Mouse (Mus musculus): ENCODE results near the gene Adam19. TPM values are rescaled to one million over a fixed set of nuclear protein-coding genes. Genes with fewer than 3 reads are reported as not detected.

Adam19 gene
- polyA plus RNA-seq (2014; fragmentation: Nextera tagmentation; extraction: Ambion mirVana): 21.3 and 24.6 TPM in 2 replicates

GRCm38 (mm10) chr11:46055896-46056769, at the start of gene Adam19:
Gene Adam19, plus strand, starts transcription at chr11:46055992.
- DNase-seq (ENCODE audit: low spot score) (peak; percentile 90), ATAC-seq (replicated peaks; ENCODE audit: low FRiP score, low TSS enrichment, low read depth) (peak; percentile 82)
- Histone ChIP-seq H3K4me2 (ENCODE audit: low read length) (peak within 1 kb of the TSS; percentile 66), H3K27ac (ENCODE audit: low read depth) (peak within 1 kb of the TSS; percentile 93), H3K9ac (ENCODE audit: low read length) (peak within 1 kb of the TSS; percentile 88), H3K4me1 (replicated peaks; ENCODE audit: control insufficient read depth, insufficient read depth, low read length) (peaks cover 18% of the 10 kb centered on the region), H3K4me3 (ENCODE audit: low read depth, low read length) (peak within 1 kb of the TSS; percentile 73), H3K36me3 (ENCODE audit: control insufficient read depth, insufficient read depth, low read length) (peaks cover 9% of the 10 kb centered on the region), H3K9me3 (ENCODE audit: control insufficient read depth, low read length) (no peaks in the 10 kb centered on the region), H3K27me3 (replicated peaks; ENCODE audit: control insufficient read depth, insufficient read depth, low read length) (no peaks in the 10 kb centered on the region)
- under 1% methylated on average over 51 of the region's 51 CpGs for WGBS

GRCm38 (mm10) chr11:46016061-46016460, 39.7 kb upstream of the Adam19 start:
- no peak overlapping the region for H3K4me3 ChIP-seq (ENCODE audit: low read depth, low read length)
- no peak overlapping the region for H3K4me2 ChIP-seq (ENCODE audit: low read length)
- H3K27me3 ChIP-seq (replicated peaks; ENCODE audit: control insufficient read depth, insufficient read depth, low read length): no peaks in the 10 kb centered on the region
- 21% methylated on average over 6 of the region's 6 CpGs for WGBS
- no peaks in the 10 kb centered on the region for H3K36me3 ChIP-seq (ENCODE audit: control insufficient read depth, insufficient read depth, low read length)
- no peak overlapping the region for H3K27ac ChIP-seq (ENCODE audit: low read depth)
- no peaks in the 10 kb centered on the region; the same call in 1 of the 2 replicates for H3K4me1 ChIP-seq (replicated peaks; ENCODE audit: control insufficient read depth, insufficient read depth, low read length)
- H3K9me3 ChIP-seq (ENCODE audit: control insufficient read depth, low read length): no peaks in the 10 kb centered on the region
- no peak overlapping the region for H3K9ac ChIP-seq (ENCODE audit: low read length)
- ATAC-seq (replicated peaks; ENCODE audit: low FRiP score, low TSS enrichment, low read depth) (no peak), DNase-seq (ENCODE audit: low spot score) (peak; percentile 94)

GRCm38 (mm10) chr11:46020246-46020645, 35.5 kb upstream of the Adam19 start:
- Histone ChIP-seq H3K9me3 (ENCODE audit: control insufficient read depth, low read length) (no peaks in the 10 kb centered on the region), H3K27ac (ENCODE audit: low read depth) (no peak overlapping the region), H3K36me3 (ENCODE audit: control insufficient read depth, insufficient read depth, low read length) (no peaks in the 10 kb centered on the region), H3K4me2 (ENCODE audit: low read length) (no peak overlapping the region), H3K4me3 (ENCODE audit: low read depth, low read length) (no peak overlapping the region), H3K4me1 (replicated peaks; ENCODE audit: control insufficient read depth, insufficient read depth, low read length) (no peaks in the 10 kb centered on the region; the same call in 1 of the 2 replicates), H3K27me3 (replicated peaks; ENCODE audit: control insufficient read depth, insufficient read depth, low read length) (no peaks in the 10 kb centered on the region), H3K9ac (ENCODE audit: low read length) (no peak overlapping the region)
- ATAC-seq (replicated peaks; ENCODE audit: low FRiP score, low TSS enrichment, low read depth) (no peak), DNase-seq (ENCODE audit: low spot score) (no peak)
- WGBS: 71% methylated on average over 1 of the region's 1 CpGs

- no peaks in the 10 kb centered on the region for H3K27me3 ChIP-seq (replicated peaks; ENCODE audit: control insufficient read depth, insufficient read depth, low read length)
- no peak overlapping the region for H3K4me2 ChIP-seq (ENCODE audit: low read length)
- H3K4me1 ChIP-seq (replicated peaks; ENCODE audit: control insufficient read depth, insufficient read depth, low read length): peaks cover 4% of the 10 kb centered on the region; the same call in 1 of the 2 replicates
- no peak overlapping the region for H3K4me3 ChIP-seq (ENCODE audit: low read depth, low read length)
- DNase-seq (ENCODE audit: low spot score) (no peak), ATAC-seq (replicated peaks; ENCODE audit: low FRiP score, low TSS enrichment, low read depth) (no peak)
- H3K9ac ChIP-seq (ENCODE audit: low read length): no peak overlapping the region
- H3K27ac ChIP-seq (ENCODE audit: low read depth): no peak overlapping the region
- no peaks in the 10 kb centered on the region for H3K36me3 ChIP-seq (ENCODE audit: control insufficient read depth, insufficient read depth, low read length)
- no peaks in the 10 kb centered on the region for H3K9me3 ChIP-seq (ENCODE audit: control insufficient read depth, low read length)
Observed at GRCm38 (mm10) chr11:46021850-46022249, 33.9 kb upstream of the Adam19 start.

- ATAC-seq (replicated peaks; ENCODE audit: low FRiP score, low TSS enrichment, low read depth) (no peak), DNase-seq (ENCODE audit: low spot score) (no peak)
- H3K27ac ChIP-seq (ENCODE audit: low read depth): no peak overlapping the region
- no peak overlapping the region for H3K9ac ChIP-seq (ENCODE audit: low read length)
- no peak overlapping the region for H3K4me2 ChIP-seq (ENCODE audit: low read length)
- H3K9me3 ChIP-seq (ENCODE audit: control insufficient read depth, low read length): no peaks in the 10 kb centered on the region
- 81% methylated on average over 6 of the region's 6 CpGs for WGBS
- H3K4me3 ChIP-seq (ENCODE audit: low read depth, low read length): no peak overlapping the region
- H3K4me1 ChIP-seq (replicated peaks; ENCODE audit: control insufficient read depth, insufficient read depth, low read length): 0 out of 2 replicates have a peak, but pooled peaks cover 4% of the 10 kb centered on the region
- no peaks in the 10 kb centered on the region for H3K36me3 ChIP-seq (ENCODE audit: control insufficient read depth, insufficient read depth, low read length)
- no peaks in the 10 kb centered on the region for H3K27me3 ChIP-seq (replicated peaks; ENCODE audit: control insufficient read depth, insufficient read depth, low read length)
Observed at GRCm38 (mm10) chr11:46022983-46023382, 32.8 kb upstream of the Adam19 start.

GRCm38 (mm10) chr11:46025962-46026392, 29.8 kb upstream of the Adam19 start:
- no peaks in the 10 kb centered on the region for H3K9me3 ChIP-seq (ENCODE audit: control insufficient read depth, low read length)
- H3K4me3 ChIP-seq (ENCODE audit: low read depth, low read length): no peak overlapping the region
- peak overlapping the region; percentile 38; the same call in 1 of the 2 replicates for H3K27ac ChIP-seq (ENCODE audit: low read depth)
- no peak overlapping the region for H3K9ac ChIP-seq (ENCODE audit: low read length)
- H3K36me3 ChIP-seq (ENCODE audit: control insufficient read depth, insufficient read depth, low read length): no peaks in the 10 kb centered on the region
- no peak overlapping the region for H3K4me2 ChIP-seq (ENCODE audit: low read length)
- ATAC-seq (replicated peaks; ENCODE audit: low FRiP score, low TSS enrichment, low read depth) (no peak), DNase-seq (ENCODE audit: low spot score) (no peak)
- H3K4me1 ChIP-seq (replicated peaks; ENCODE audit: control insufficient read depth, insufficient read depth, low read length): peaks cover 10% of the 10 kb centered on the region; the same call in 1 of the 2 replicates
- 32% methylated on average over 7 of the region's 7 CpGs for WGBS
- H3K27me3 ChIP-seq (replicated peaks; ENCODE audit: control insufficient read depth, insufficient read depth, low read length): no peaks in the 10 kb centered on the region

GRCm38 (mm10) chr11:46027952-46028814, 27.6 kb upstream of the Adam19 start:
- no peaks in the 10 kb centered on the region for H3K36me3 ChIP-seq (ENCODE audit: control insufficient read depth, insufficient read depth, low read length)
- ATAC-seq (replicated peaks; ENCODE audit: low FRiP score, low TSS enrichment, low read depth) (no peak), DNase-seq (ENCODE audit: low spot score) (no peak)
- no peaks in the 10 kb centered on the region for H3K9me3 ChIP-seq (ENCODE audit: control insufficient read depth, low read length)
- no peak overlapping the region for H3K4me3 ChIP-seq (ENCODE audit: low read depth, low read length)
- H3K27ac ChIP-seq (ENCODE audit: low read depth): 0 out of 2 replicates have a peak overlapping the region, but pooled peaks have one; percentile 5
- H3K27me3 ChIP-seq (replicated peaks; ENCODE audit: control insufficient read depth, insufficient read depth, low read length): no peaks in the 10 kb centered on the region
- 71% methylated on average over 6 of the region's 6 CpGs for WGBS
- no peak overlapping the region for H3K4me2 ChIP-seq (ENCODE audit: low read length)
- peaks cover 10% of the 10 kb centered on the region; the same call in 1 of the 2 replicates for H3K4me1 ChIP-seq (replicated peaks; ENCODE audit: control insufficient read depth, insufficient read depth, low read length)
- no peak overlapping the region for H3K9ac ChIP-seq (ENCODE audit: low read length)

- 47% methylated on average over 2 of the region's 2 CpGs for WGBS
- no peaks in the 10 kb centered on the region for H3K27me3 ChIP-seq (replicated peaks; ENCODE audit: control insufficient read depth, insufficient read depth, low read length)
- H3K4me2 ChIP-seq (ENCODE audit: low read length): no peak overlapping the region
- H3K4me1 ChIP-seq (replicated peaks; ENCODE audit: control insufficient read depth, insufficient read depth, low read length): peaks cover 10% of the 10 kb centered on the region; the same call in 1 of the 2 replicates
- DNase-seq (ENCODE audit: low spot score) (no peak), ATAC-seq (replicated peaks; ENCODE audit: low FRiP score, low TSS enrichment, low read depth) (no peak)
- no peak overlapping the region for H3K27ac ChIP-seq (ENCODE audit: low read depth)
- no peak overlapping the region for H3K9ac ChIP-seq (ENCODE audit: low read length)
- no peak overlapping the region for H3K4me3 ChIP-seq (ENCODE audit: low read depth, low read length)
- no peaks in the 10 kb centered on the region for H3K9me3 ChIP-seq (ENCODE audit: control insufficient read depth, low read length)
- no peaks in the 10 kb centered on the region for H3K36me3 ChIP-seq (ENCODE audit: control insufficient read depth, insufficient read depth, low read length)
Observed at GRCm38 (mm10) chr11:46029485-46029884, 26.3 kb upstream of the Adam19 start.

Measured in intestine, embryonic 14.5 days (tissue).